Mouse (Mus musculus) bone marrow macrophage, adult 2 months (primary cell): ENCODE data around the gene L3mbtl1. TPM values are rescaled to one million over a fixed set of nuclear protein-coding genes. Genes with fewer than 3 reads are reported as not detected.

Experiments
- H3K27ac ChIP-seq: 2 replicates; pipeline ENCODE4 v1.5.1; 2012; ENCODE audit warnings: low read depth, low read length; ENCODE audit not compliant: insufficient read depth
- H3K4me1 ChIP-seq: 2 replicates; pipeline ENCODE4 v1.6.1; 2012; ENCODE audit warnings: low read length; ENCODE audit not compliant: control insufficient read depth, insufficient read depth
- H3K4me3 ChIP-seq: 2 replicates; pipeline ENCODE4 v1.5.1; 2012; ENCODE audit warnings: mild to moderate bottlenecking, low read length, moderate library complexity; ENCODE audit not compliant: insufficient read depth
- CTCF ChIP-seq: IDR thresholded peaks from 2 replicates; pipeline ENCODE4 v1.5.1; 2012; ENCODE audit warnings: low read depth, mild to moderate bottlenecking, low read length, moderate library complexity
- POLR2A ChIP-seq: IDR thresholded peaks from 2 replicates; pipeline ENCODE4 v1.6.1; 2012; ENCODE audit warnings: mild to moderate bottlenecking, low read depth, low read length, borderline replicate concordance
- polyA plus RNA-seq: library from polyadenylated mRNA; stranded (reverse); fragments of >200 nt; gene quantifications from 2 replicates; pipeline ENCODE4 v1.2.4, GENCODE M21; 2012; ENCODE audit not compliant: missing spikeins, insufficient read depth, insufficient read length

The L3mbtl1 gene
- polyA plus RNA-seq, 1 experiment = not detected

GRCm38 (mm10) chr2:162939562-162939961 lies 3.7 kb upstream of the L3mbtl1 start:
- Histone ChIP-seq H3K4me3 (no peak overlapping the region), H3K27ac (0 out of 2 replicates have a peak overlapping the region, but pooled peaks have one; percentile 30), H3K4me1 (peaks cover 12% of the 10 kb centered on the region)
- TF ChIP-seq POLR2A (no peak), CTCF (no peak)

- TF ChIP-seq POLR2A (no peak), CTCF (no peak)
- Histone ChIP-seq H3K4me1 (peaks cover 11% of the 10 kb centered on the region), H3K4me3 (0 out of 2 replicates have a peak overlapping the region, but pooled peaks have one; percentile 12), H3K27ac (no peak overlapping the region)
Observed at GRCm38 (mm10) chr2:162943931-162944330, 659 bp downstream of the L3mbtl1 start.

GRCm38 (mm10) chr2:162946964-162947363 lies 3.7 kb downstream of the L3mbtl1 start:
- 0 out of 2 replicates have a peak, but pooled peaks cover 2% of the 10 kb centered on the region for H3K4me1 ChIP-seq
- H3K4me3 ChIP-seq = no peak overlapping the region
- TF ChIP-seq CTCF = no peak
- TF ChIP-seq POLR2A = no peak
- no peak overlapping the region for H3K27ac ChIP-seq

GRCm38 (mm10) chr2:162947736-162948135 lies 4.5 kb downstream of the L3mbtl1 start:
- Histone ChIP-seq H3K4me1 (0 out of 2 replicates have a peak, but pooled peaks cover 2% of the 10 kb centered on the region), H3K4me3 (no peak overlapping the region), H3K27ac (no peak overlapping the region)
- no peak for TF ChIP-seq POLR2A

- no peak overlapping the region for H3K4me3 ChIP-seq
- TF ChIP-seq CTCF (no peak), POLR2A (no peak)
Observed at GRCm38 (mm10) chr2:162948221-162948620, 4.9 kb downstream of the L3mbtl1 start.

GRCm38 (mm10) chr2:162950776-162951175 lies 7.5 kb downstream of the L3mbtl1 start:
- Histone ChIP-seq H3K27ac (no peak overlapping the region), H3K4me3 (no peak overlapping the region), H3K4me1 (no peaks in the 10 kb centered on the region)
- TF ChIP-seq CTCF = no peak
- TF ChIP-seq POLR2A = no peak

More at GRCm38 (mm10) chr2:162948221-162948620, 4.9 kb downstream of the L3mbtl1 start:
- 0 out of 2 replicates have a peak, but pooled peaks cover 2% of the 10 kb centered on the region for H3K4me1 ChIP-seq
- H3K27ac ChIP-seq = no peak overlapping the region

- peaks cover 12% of the 10 kb centered on the region for H3K4me1 ChIP-seq
- TF ChIP-seq CTCF (no peak), POLR2A (no peak)
- H3K4me3 ChIP-seq = no peak overlapping the region
- no peak overlapping the region for H3K27ac ChIP-seq
Observed at GRCm38 (mm10) chr2:162956843-162957242, 13.6 kb downstream of the L3mbtl1 start.

GRCm38 (mm10) chr2:162961321-162961720 lies 18.0 kb downstream of the L3mbtl1 start:
- peaks cover 12% of the 10 kb centered on the region for H3K4me1 ChIP-seq
- TF ChIP-seq POLR2A = no peak
- no peak for TF ChIP-seq CTCF
- H3K27ac ChIP-seq = no peak overlapping the region
- no peak overlapping the region for H3K4me3 ChIP-seq

- Histone ChIP-seq H3K27ac (no peak overlapping the region), H3K4me3 (no peak overlapping the region), H3K4me1 (0 out of 2 replicates have a peak, but pooled peaks cover 2% of the 10 kb centered on the region)
- no peak for TF ChIP-seq POLR2A
- no peak for TF ChIP-seq CTCF
Observed at GRCm38 (mm10) chr2:162966734-162967133, 23.5 kb downstream of the L3mbtl1 start.

- TF ChIP-seq CTCF (peak; percentile 84), POLR2A (no peak)
Observed at GRCm38 (mm10) chr2:162968357-162968756, 25.1 kb downstream of the L3mbtl1 start.

More at GRCm38 (mm10) chr2:162968357-162968756, 25.1 kb downstream of the L3mbtl1 start:
- H3K4me1 ChIP-seq = peaks cover 13% of the 10 kb centered on the region
- H3K27ac ChIP-seq = no peak overlapping the region
- no peak overlapping the region for H3K4me3 ChIP-seq
